Mouse (Mus musculus) gastrocnemius, adult 8-10 months (tissue): ENCODE measurements around the gene Prkab1. TPM values are rescaled to one million over a fixed set of nuclear protein-coding genes. Genes with fewer than 3 reads are reported as not detected.

Experiments used
- DNase-seq, 2 experiments: peaks; one replicate each; pipeline ENCODE4 v3.0.0; 2022; ENCODE audit warnings: low spot score in 2 of 2
- total RNA-seq, 4 experiments: library from RNA; stranded (reverse); gene quantifications; 2 replicates each; pipeline ENCODE4 v1.2.4; 2022

Prkab1 gene
- total RNA-seq, 4 experiments from 2014 or later: 9.8 to 11.3 (median 10.7) TPM

DNA sequence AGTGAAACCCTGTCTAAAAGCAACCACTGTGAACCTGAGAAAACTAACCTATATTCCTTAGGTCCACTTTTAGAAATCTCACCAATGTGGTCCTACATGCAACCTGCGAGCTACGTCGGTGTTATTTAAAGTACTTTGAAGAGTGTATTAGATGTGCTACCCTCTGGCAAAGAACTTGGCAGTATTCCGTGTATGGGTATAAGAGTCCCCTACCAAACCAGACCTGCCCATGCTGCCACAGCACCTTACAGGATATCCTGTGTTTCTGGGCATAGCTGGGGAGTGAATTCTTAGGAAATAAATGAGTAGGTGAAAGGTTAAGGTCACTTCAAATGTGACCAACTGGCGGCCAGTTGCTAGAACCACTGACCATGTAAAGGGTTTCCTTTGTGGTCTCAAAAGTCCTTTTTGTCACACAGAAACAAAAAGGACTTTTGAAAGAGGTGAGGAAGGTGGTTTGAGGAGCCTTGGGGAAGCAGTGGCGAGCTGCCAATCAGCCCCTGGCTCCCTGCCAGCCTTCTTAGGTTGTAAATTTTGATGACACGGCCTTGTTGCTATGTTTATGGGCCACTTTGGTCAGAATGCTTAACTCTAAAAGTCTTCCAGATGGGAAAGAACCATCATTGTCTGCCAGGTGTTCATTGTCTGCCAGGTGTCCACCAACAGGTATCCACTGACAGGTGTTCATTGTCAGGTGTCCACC, 41.5 kb downstream of the Prkab1 start:
- no peak for DNase-seq

DNA sequence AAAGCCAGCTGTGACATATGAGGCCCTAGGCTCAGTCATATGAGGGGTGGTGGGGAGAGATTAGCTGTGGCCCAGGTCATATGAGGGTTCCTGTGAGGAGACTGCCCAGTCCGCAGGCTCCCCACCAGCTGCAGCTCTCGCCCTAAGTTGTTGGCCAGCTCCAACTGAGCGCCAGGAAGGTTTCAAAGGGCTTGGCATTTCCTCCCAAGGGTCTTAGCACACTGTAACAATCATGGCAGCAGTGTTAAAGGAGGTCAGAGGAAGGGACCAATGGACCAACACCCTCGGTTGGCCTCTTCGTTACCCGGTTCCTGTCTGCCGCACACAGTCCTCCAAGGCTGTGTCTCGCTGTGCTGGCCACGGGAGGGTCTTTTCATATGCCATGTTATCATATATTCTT, 43.8 kb downstream of the Prkab1 start:
- DNase-seq: no peak

DNA sequence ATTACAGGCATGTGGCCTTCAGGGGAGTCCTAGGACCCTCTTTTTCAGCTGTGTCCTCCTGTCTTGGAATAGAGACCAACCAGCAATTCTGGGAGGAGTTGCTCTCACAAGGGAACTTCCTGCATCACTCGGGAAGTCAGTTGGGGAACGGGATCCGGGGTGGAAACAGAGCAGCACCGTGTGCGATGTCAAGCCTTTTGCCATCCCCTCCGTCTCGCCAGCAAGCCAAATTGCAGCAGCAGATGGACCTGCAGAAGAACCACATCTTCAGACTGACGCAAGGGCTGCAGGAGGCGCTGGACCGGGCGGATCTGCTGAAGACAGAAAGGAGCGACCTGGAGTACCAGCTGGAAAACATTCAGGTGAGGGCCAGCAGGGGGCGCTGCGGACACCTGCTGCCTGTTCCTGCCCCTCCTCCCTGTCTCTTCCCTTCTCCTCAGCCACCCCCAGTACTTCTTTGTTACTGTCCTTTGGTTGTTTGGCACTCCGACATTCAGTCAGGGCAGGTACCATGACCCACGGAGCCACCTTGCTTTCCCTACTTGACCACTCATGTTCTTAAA, 45.1 kb downstream of the Prkab1 start:
- no peak for DNase-seq

DNA sequence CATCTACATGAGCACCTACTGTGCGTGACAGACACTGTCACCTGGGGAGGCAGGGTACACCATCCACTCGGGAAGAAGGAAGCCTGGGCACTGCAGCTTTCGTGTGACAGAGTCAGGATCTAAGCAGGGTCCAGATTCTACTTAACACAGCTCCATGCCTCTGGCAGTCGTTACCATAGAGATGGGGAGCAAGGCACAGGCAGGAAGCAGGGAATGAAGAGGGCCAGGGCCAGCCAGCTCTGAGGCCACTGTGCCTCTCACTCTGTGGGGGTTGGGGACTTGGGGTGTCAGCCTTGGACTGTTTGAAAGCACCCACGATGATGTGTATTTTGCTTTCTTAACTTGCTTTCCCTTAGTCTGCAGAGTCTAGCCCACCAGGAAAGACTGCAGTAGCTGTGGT, 46.1 kb downstream of the Prkab1 start:
- no peak for DNase-seq

DNA sequence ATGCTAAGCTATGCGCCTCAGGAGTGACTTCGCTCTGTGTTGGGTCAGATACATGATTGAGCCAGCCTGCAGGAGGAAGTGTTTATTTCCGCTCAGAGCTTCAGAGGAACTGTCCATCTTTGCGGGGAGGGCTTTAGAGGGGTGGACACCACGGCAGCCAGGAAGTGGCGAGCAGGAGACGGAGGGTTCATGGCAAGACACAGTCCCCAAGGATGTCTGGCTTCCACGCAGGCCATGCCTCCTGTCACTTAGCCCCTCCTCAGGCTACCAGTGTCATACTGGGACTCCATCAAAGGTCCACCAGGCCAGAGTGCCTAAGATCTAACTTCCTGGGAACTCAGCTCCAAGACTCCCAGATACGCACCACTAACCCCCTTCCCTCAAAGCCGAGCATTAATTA, 46.6 kb downstream of the Prkab1 start:
- no peak for DNase-seq

DNA sequence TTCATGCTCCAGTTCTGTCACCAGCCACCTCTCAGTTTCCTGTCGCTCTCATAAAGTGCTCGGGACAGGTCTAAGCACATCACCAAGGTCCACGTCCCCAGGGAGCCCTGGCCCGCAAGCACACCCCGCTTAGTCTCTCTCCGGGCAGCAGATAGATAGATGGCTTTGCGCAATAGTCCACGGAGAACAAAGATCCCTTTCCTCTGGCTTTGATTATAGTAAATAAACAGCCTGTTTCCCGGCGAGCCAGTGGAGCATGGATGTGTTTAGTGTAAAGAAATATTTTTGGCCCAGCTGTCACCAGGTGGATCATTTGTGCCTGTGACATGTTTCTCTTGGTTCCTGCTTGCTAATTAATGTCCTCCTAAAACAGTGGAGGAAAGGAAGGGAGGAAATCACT, 47.0 kb downstream of the Prkab1 start:
- no peak for DNase-seq

DNA sequence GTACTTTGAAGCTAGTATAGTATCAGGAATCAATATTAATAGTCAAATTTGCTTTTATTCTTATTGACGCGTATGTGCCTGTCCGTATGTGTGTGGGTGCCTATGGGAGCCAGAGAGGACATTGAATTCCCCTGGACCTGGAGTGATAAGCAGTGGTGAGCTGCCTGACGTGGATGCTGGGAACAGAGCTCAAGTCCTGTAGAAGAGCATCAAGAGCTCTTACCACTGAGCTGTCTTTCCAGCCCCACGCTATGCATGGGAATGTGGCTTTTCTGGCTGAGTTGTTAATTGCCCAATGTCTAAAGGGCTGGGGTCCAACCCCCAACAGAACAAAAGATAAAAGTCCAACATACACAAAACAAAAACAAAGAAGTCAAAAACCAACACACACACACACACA, 47.9 kb downstream of the Prkab1 start:
- no peak for DNase-seq

DNA sequence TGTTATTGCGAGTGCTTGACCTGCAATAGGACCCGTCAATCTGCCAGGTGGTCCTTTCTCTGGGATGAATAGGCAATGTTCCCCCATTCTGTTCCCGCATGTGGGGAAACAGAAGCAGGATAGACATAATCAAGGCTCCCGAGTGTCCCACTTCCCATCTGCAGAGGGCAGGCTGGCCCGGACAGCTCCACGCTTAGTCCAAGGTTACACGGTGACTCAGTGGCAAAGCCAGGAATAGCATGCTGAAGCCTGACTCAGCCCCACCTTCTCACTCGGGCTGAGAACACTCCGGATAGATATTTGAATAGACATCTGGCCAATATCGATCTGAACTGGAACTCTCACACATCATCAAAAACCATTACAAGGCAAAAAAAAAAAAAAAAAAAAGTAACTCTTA, 48.6 kb downstream of the Prkab1 start:
- DNase-seq: no peak

DNA sequence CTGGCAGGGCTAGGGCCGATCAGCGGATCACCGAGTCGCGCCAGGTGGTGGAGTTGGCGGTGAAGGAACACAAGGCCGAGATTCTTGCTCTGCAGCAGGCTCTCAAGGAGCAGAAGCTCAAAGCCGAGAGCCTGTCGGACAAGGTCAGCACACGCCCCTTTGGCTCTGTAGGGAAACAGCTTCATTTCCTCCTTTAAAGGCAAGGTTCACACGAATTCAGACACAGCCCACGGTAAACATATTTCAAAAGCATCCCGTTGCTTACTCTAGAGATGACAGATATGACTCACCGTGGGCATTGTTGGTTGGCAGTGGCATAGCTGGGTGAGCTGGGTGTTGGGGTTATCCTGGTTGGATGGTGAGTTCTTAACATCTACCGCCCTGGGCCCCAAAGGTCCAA, 53.1 kb downstream of the Prkab1 start:
- DNase-seq: no peak

Other genes starting within 250 kb of the Prkab1 start
- gene Cit, start 179.2 kb downstream of the Prkab1 start, total RNA-seq: under 1 TPM; 0.19 to 0.53 (median 0.42) TPM
- gene Tmem233, start 58.7 kb upstream of the Prkab1 start, total RNA-seq: 100 to 1,000 TPM; 165 to 183 (median 166) TPM